Mouse (Mus musculus): ENCODE results near the gene Lpar2. TPM values are rescaled to one million over a fixed set of nuclear protein-coding genes. Genes with fewer than 3 reads are reported as not detected.

Gene Lpar2
- polyA plus RNA-seq, 1 experiment from 2014 or later = 0.86 TPM

DNA sequence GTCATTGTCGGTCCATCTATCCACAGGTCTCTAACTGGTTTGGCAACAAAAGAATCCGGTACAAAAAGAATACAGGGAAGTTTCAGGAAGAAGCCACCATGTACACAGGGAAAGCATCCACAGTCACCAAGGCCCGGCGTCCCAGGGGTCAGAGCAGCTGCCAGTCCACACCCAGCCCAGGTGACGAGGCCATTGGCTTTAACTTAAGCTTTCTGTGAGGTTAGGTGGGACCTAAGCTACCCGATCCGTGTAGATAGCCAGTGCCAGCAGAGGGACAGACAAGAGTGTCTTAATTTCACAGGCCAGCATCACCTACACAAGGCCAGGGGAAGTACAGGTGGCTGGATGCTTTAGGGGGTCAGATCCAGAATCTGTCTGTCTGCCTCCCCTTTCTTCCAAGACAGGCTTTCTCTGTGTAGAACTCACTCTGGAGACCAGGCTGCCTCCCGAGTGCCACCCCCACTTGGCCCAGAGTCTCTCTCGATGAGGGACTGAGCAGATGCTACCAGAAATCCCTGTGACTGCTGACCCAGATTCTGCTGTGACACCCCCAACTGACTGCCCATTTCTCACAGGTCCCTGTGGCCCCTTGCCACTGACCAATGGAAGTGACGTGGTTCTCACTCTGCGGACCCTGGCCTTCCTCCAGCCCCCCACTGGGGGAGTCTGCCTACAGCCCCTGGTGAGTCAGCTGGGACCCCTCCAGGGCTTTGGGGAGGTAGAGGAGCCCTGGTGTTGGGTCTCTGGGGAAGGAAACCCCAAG, 48.0 kb downstream of the Lpar2 start:
- Histone ChIP-seq H3K36me3 (ENCODE audit: control insufficient read depth, insufficient read depth, low read length) (no peaks in the 10 kb centered on the region), H3K4me3 (ENCODE audit: low read depth, low read length) (no peak overlapping the region), H3K27ac (replicated peaks; ENCODE audit: low read depth, low read length) (no peak overlapping the region), H3K27me3 (replicated peaks; ENCODE audit: control insufficient read depth, insufficient read depth, low read length) (no peaks in the 10 kb centered on the region), H3K4me1 (ENCODE audit: control insufficient read depth, insufficient read depth, low read length) (no peaks in the 10 kb centered on the region), H3K9ac (ENCODE audit: low read depth, low read length) (no peak overlapping the region), H3K9me3 (ENCODE audit: control insufficient read depth, low read length) (no peaks in the 10 kb centered on the region), H3K4me2 (ENCODE audit: low read depth, low read length) (no peak overlapping the region)
- ATAC-seq (ENCODE audit: low read depth) = no peak
- no peak for DNase-seq (ENCODE audit: low spot score)
- 81% methylated on average over 11 of the region's 11 CpGs for WGBS

DNA sequence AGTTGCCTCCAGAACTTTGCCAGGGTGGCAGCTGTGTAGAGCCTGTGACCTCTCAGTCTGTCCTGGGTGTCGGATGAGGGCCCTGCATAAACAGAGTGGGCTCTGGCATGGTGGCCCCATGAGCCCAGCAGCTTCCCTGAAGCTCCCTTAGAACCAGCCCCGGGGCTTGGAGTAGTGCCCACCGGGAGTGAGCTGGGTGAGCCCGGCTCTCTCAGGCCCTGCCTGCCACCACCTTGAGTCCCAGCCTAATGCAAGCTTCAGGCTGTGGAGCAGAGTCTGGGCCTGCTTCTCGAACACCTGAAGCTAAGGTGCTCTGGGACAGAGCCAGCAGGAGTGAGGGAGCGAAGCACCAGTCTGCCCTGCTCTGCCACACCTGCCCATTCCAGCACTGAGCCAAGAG, 48.7 kb downstream of the Lpar2 start:
- no peak for ATAC-seq (ENCODE audit: low read depth)
- no peak overlapping the region for H3K27ac ChIP-seq (replicated peaks; ENCODE audit: low read depth, low read length)
- no peak overlapping the region for H3K9ac ChIP-seq (ENCODE audit: low read depth, low read length)
- H3K27me3 ChIP-seq (replicated peaks; ENCODE audit: control insufficient read depth, insufficient read depth, low read length) = no peaks in the 10 kb centered on the region
- WGBS = 89% methylated on average over 3 of the region's 6 CpGs
- no peaks in the 10 kb centered on the region for H3K36me3 ChIP-seq (ENCODE audit: control insufficient read depth, insufficient read depth, low read length)
- no peak overlapping the region for H3K4me3 ChIP-seq (ENCODE audit: low read depth, low read length)
- no peak overlapping the region for H3K4me2 ChIP-seq (ENCODE audit: low read depth, low read length)
- no peak for DNase-seq (ENCODE audit: low spot score)
- H3K4me1 ChIP-seq (ENCODE audit: control insufficient read depth, insufficient read depth, low read length) = no peaks in the 10 kb centered on the region
- no peaks in the 10 kb centered on the region for H3K9me3 ChIP-seq (ENCODE audit: control insufficient read depth, low read length)

DNA sequence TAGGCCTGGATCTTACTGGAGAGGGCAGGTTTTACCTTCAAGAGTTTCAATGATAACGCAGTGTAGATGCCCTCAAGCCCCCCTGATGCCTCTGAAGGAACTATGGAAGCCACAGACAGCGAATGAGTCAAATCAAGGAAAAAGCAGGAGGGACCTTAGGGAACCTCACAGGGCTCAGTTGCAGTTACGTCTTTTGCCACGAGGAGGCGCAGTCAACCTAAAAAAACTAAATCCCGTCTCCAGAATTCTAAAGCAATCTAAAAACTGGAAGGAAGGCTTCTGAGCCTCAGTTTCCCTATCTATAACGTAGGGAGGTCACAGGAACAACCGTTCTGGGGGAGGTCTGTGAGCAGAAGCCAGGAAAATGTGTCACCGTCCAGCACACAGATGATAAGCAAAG, 51.9 kb downstream of the Lpar2 start:
- no peak overlapping the region for H3K4me3 ChIP-seq (ENCODE audit: low read depth, low read length)
- H3K4me1 ChIP-seq (ENCODE audit: control insufficient read depth, insufficient read depth, low read length) = no peaks in the 10 kb centered on the region
- ATAC-seq (ENCODE audit: low read depth) (no peak), DNase-seq (ENCODE audit: low spot score) (peak; percentile 45)
- no peaks in the 10 kb centered on the region for H3K36me3 ChIP-seq (ENCODE audit: control insufficient read depth, insufficient read depth, low read length)
- peaks cover 9% of the 10 kb centered on the region for H3K27me3 ChIP-seq (replicated peaks; ENCODE audit: control insufficient read depth, insufficient read depth, low read length)
- no peak overlapping the region for H3K9ac ChIP-seq (ENCODE audit: low read depth, low read length)
- no peak overlapping the region for H3K27ac ChIP-seq (replicated peaks; ENCODE audit: low read depth, low read length)
- no peak overlapping the region for H3K4me2 ChIP-seq (ENCODE audit: low read depth, low read length)
- no peaks in the 10 kb centered on the region for H3K9me3 ChIP-seq (ENCODE audit: control insufficient read depth, low read length)
- WGBS = 10% methylated on average over 9 of the region's 9 CpGs

DNA sequence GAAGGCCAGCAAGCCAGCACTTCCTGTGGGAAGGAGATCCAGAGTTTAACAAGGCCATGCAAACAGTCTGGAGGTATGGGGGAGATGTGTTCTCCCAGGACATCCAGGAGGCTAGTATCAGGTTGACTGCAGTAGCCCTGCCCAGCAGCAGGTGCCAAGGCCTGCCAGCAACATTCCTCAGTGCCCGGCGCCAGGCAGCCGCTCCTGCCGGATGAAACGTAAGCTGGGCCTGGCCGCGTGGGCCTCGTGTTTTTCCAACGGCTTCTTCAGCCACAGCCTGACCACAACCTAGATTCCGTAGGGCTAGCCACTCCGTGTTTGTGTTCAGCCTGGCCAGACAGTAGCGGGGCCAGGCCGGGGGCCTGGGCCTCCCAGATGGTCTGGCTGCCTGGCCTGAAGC, 52.4 kb downstream of the Lpar2 start:
- Histone ChIP-seq H3K36me3 (ENCODE audit: control insufficient read depth, insufficient read depth, low read length) (no peaks in the 10 kb centered on the region), H3K9me3 (ENCODE audit: control insufficient read depth, low read length) (no peaks in the 10 kb centered on the region), H3K9ac (ENCODE audit: low read depth, low read length) (no peak overlapping the region), H3K4me3 (ENCODE audit: low read depth, low read length) (no peak overlapping the region), H3K27me3 (replicated peaks; ENCODE audit: control insufficient read depth, insufficient read depth, low read length) (peaks cover 14% of the 10 kb centered on the region), H3K4me2 (ENCODE audit: low read depth, low read length) (no peak overlapping the region), H3K4me1 (ENCODE audit: control insufficient read depth, insufficient read depth, low read length) (no peaks in the 10 kb centered on the region), H3K27ac (replicated peaks; ENCODE audit: low read depth, low read length) (no peak overlapping the region)
- DNase-seq (ENCODE audit: low spot score) (no peak), ATAC-seq (ENCODE audit: low read depth) (no peak)
- WGBS = 74% methylated on average over 11 of the region's 13 CpGs

DNA sequence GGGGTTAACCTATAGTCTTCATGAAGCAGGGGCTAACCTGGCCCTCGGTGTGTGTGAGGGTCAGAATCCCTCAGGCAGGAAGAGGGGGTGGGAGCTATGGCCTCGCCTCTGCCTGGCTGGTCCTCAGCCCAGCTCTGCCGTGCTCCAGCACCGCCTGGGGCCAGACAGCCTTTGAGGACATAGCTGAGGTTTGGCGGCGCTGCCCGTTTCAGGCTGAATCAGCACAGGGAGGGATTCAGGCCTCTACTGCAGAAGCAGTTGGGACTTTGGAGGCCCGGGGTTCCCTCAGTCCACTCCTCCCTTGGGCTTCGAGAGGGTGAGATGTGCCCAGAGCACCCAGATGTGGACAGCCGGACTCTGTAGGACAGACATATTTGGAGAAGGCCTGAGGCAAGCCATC, 53.9 kb downstream of the Lpar2 start:
- DNase-seq (ENCODE audit: low spot score) = no peak
- no peak overlapping the region for H3K4me3 ChIP-seq (ENCODE audit: low read depth, low read length)
- 0 out of 2 replicates have a peak overlapping the region, but pooled peaks have one; percentile 2 for H3K9ac ChIP-seq (ENCODE audit: low read depth, low read length)
- no peaks in the 10 kb centered on the region for H3K4me1 ChIP-seq (ENCODE audit: control insufficient read depth, insufficient read depth, low read length)
- H3K4me2 ChIP-seq (ENCODE audit: low read depth, low read length) = no peak overlapping the region
- WGBS = 30% methylated on average over 10 of the region's 10 CpGs
- H3K27me3 ChIP-seq (replicated peaks; ENCODE audit: control insufficient read depth, insufficient read depth, low read length) = peaks cover 28% of the 10 kb centered on the region
- H3K36me3 ChIP-seq (ENCODE audit: control insufficient read depth, insufficient read depth, low read length) = no peaks in the 10 kb centered on the region
- ATAC-seq (ENCODE audit: low read depth) = no peak
- no peak overlapping the region for H3K27ac ChIP-seq (replicated peaks; ENCODE audit: low read depth, low read length)
- H3K9me3 ChIP-seq (ENCODE audit: control insufficient read depth, low read length) = no peaks in the 10 kb centered on the region

DNA sequence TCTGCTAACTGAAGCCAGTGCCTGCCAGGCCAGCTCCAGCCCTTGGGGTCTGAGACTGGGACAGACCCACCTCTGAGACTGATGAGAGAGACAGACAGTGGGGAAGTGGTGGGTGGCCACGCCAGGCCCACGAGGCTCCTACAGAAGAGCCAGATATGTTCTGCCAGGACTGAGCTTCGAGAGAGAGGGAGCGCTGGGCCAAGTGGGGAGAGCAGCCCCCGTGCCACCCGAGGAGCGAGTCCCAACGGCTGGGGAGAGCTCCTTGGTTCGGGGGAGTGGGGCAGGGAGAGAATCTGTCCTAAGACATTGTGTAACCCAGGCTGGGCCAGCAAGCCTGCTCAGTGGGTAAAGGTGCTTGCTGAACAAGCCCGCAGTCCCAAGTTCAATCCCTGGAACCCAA, 54.7 kb downstream of the Lpar2 start:
- 73% methylated on average over 10 of the region's 10 CpGs for WGBS

DNA sequence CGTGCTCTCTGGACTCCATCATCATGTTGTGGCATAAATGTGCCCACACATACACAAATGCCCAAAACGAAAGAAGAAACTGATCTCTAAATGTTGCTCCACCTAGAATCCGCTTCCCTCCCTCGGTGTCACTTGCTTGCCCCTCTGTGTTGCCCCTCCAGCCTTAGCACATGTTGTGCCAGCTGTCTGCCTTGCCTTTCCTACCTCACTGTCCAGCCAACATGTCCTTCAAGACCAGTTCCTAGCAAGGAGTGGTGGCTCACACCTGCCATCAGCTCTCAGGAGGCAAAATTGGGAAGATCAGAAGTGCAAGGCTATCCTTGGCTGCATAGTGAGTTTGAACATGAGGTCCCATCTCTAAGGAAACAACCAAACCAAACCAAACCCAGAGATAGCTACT, 55.2 kb downstream of the Lpar2 start:
- Histone ChIP-seq H3K4me1 (ENCODE audit: control insufficient read depth, insufficient read depth, low read length) (peaks cover 4% of the 10 kb centered on the region; the same call in 1 of the 2 replicates), H3K36me3 (ENCODE audit: control insufficient read depth, insufficient read depth, low read length) (no peaks in the 10 kb centered on the region), H3K9ac (ENCODE audit: low read depth, low read length) (no peak overlapping the region), H3K27ac (replicated peaks; ENCODE audit: low read depth, low read length) (no peak overlapping the region), H3K4me2 (ENCODE audit: low read depth, low read length) (no peak overlapping the region), H3K27me3 (replicated peaks; ENCODE audit: control insufficient read depth, insufficient read depth, low read length) (peaks cover 41% of the 10 kb centered on the region), H3K9me3 (ENCODE audit: control insufficient read depth, low read length) (no peaks in the 10 kb centered on the region), H3K4me3 (ENCODE audit: low read depth, low read length) (no peak overlapping the region)
- ATAC-seq (ENCODE audit: low read depth) = no peak
- 79% methylated on average over 4 of the region's 4 CpGs for WGBS
- DNase-seq (ENCODE audit: low spot score) = no peak

More for the DNA sequence above, 54.7 kb downstream of the Lpar2 start:
- no peak for ATAC-seq (ENCODE audit: low read depth)
- no peaks in the 10 kb centered on the region for H3K36me3 ChIP-seq (ENCODE audit: control insufficient read depth, insufficient read depth, low read length)
- no peak overlapping the region for H3K27ac ChIP-seq (replicated peaks; ENCODE audit: low read depth, low read length)
- no peak for DNase-seq (ENCODE audit: low spot score)
- no peak overlapping the region for H3K4me2 ChIP-seq (ENCODE audit: low read depth, low read length)
- peaks cover 37% of the 10 kb centered on the region for H3K27me3 ChIP-seq (replicated peaks; ENCODE audit: control insufficient read depth, insufficient read depth, low read length)
- peaks cover 4% of the 10 kb centered on the region; the same call in 1 of the 2 replicates for H3K4me1 ChIP-seq (ENCODE audit: control insufficient read depth, insufficient read depth, low read length)
- no peak overlapping the region for H3K4me3 ChIP-seq (ENCODE audit: low read depth, low read length)
- no peak overlapping the region for H3K9ac ChIP-seq (ENCODE audit: low read depth, low read length)
- no peaks in the 10 kb centered on the region for H3K9me3 ChIP-seq (ENCODE audit: control insufficient read depth, low read length)

DNA sequence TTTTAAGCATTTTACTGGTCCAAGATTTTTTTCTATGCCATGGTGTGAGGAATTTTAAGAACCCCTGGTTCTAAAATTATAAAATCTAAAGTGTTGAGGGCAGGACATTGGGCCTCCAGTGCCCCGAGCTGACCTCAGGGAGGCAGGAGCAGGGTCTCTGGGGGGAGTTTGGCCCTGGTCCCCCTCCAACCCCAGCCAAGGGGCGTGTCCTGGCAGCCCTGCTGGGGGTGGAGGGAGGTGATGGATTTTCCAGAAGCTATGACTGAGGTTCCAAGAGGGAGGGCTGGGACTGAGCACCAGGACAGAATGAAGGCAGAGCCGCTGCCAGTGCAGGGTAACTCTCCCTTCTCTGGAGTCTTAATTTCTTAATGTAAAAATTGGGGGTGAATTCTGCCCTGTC, 55.8 kb downstream of the Lpar2 start:
- Histone ChIP-seq H3K9ac (ENCODE audit: low read depth, low read length) (no peak overlapping the region), H3K4me3 (ENCODE audit: low read depth, low read length) (no peak overlapping the region), H3K4me2 (ENCODE audit: low read depth, low read length) (no peak overlapping the region), H3K4me1 (ENCODE audit: control insufficient read depth, insufficient read depth, low read length) (peaks cover 4% of the 10 kb centered on the region; the same call in 1 of the 2 replicates), H3K36me3 (ENCODE audit: control insufficient read depth, insufficient read depth, low read length) (no peaks in the 10 kb centered on the region), H3K27ac (replicated peaks; ENCODE audit: low read depth, low read length) (no peak overlapping the region), H3K9me3 (ENCODE audit: control insufficient read depth, low read length) (no peaks in the 10 kb centered on the region), H3K27me3 (replicated peaks; ENCODE audit: control insufficient read depth, insufficient read depth, low read length) (peaks cover 47% of the 10 kb centered on the region)
- 73% methylated on average over 3 of the region's 3 CpGs for WGBS
- ATAC-seq (ENCODE audit: low read depth) (no peak), DNase-seq (ENCODE audit: low spot score) (no peak)

DNA sequence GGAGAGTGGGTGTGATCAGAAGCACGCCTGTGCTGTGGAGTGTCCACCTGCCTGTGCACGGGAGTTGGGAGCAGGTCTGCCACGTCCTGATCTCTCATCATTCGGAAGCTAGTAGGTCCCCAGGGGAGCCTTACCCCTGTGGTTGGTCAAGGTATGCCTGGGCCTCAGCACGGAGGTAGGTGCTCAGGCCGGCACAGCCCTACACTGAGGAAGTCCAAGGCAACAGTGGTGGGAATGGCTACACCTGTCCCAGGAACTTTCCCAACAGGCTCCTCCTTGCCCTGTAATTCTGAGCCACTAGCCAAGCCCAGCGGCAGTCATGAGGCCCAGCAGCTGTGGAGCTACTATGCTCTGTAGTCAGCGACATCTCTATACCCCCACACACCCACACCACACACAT, 57.4 kb downstream of the Lpar2 start:
- Histone ChIP-seq H3K9ac (ENCODE audit: low read depth, low read length) (no peak overlapping the region), H3K9me3 (ENCODE audit: control insufficient read depth, low read length) (no peaks in the 10 kb centered on the region), H3K4me2 (ENCODE audit: low read depth, low read length) (no peak overlapping the region), H3K4me1 (ENCODE audit: control insufficient read depth, insufficient read depth, low read length) (peaks cover 4% of the 10 kb centered on the region; the same call in 1 of the 2 replicates), H3K27me3 (replicated peaks; ENCODE audit: control insufficient read depth, insufficient read depth, low read length) (peaks cover 64% of the 10 kb centered on the region), H3K27ac (replicated peaks; ENCODE audit: low read depth, low read length) (no peak overlapping the region), H3K4me3 (ENCODE audit: low read depth, low read length) (no peak overlapping the region), H3K36me3 (ENCODE audit: control insufficient read depth, insufficient read depth, low read length) (no peaks in the 10 kb centered on the region)
- 60% methylated on average over 7 of the region's 8 CpGs for WGBS
- DNase-seq (ENCODE audit: low spot score) (no peak), ATAC-seq (ENCODE audit: low read depth) (no peak)

Measured in embryonic facial prominence, embryonic 14.5 days (tissue).